Mouse (Mus musculus): ENCODE data around the gene Slc44a4. TPM values are rescaled to one million over a fixed set of nuclear protein-coding genes. Genes with fewer than 3 reads are reported as not detected.

The Slc44a4 gene
- polyA plus RNA-seq, 1 experiment from 2014 or later = 108 TPM

DNA sequence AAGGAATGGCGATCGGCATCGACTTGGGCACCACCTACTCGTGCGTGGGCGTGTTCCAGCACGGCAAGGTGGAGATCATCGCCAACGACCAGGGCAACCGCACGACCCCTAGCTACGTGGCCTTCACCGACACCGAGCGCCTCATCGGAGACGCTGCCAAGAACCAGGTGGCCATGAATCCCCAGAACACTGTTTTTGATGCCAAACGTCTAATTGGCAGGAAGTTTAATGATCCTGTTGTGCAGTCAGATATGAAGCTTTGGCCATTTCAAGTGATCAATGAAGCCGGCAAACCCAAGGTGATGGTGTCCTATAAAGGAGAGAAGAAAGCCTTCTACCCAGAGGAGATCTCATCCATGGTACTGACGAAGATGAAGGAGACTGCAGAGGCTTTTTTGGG lies 62.7 kb downstream of the Slc44a4 start:
- 94% methylated on average over 20 of the region's 20 CpGs for WGBS
- no peaks in the 10 kb centered on the region for H3K36me3 ChIP-seq (ENCODE audit: control insufficient read depth, insufficient read depth, low read length)
- H3K27ac ChIP-seq (ENCODE audit: low read length) = no peak overlapping the region
- H3K27me3 ChIP-seq (replicated peaks; ENCODE audit: control insufficient read depth, insufficient read depth, low read length) = no peaks in the 10 kb centered on the region
- ATAC-seq = no peak
- no peak overlapping the region for H3K4me2 ChIP-seq (ENCODE audit: low read depth, low read length)
- no peak overlapping the region for H3K4me3 ChIP-seq (ENCODE audit: low read length)
- no peaks in the 10 kb centered on the region for H3K9me3 ChIP-seq (ENCODE audit: control insufficient read depth, low read length)
- no peak overlapping the region for H3K9ac ChIP-seq (ENCODE audit: low read depth, low read length)
- peaks cover 11% of the 10 kb centered on the region for H3K4me1 ChIP-seq (ENCODE audit: control insufficient read depth, insufficient read depth, low read length)

DNA sequence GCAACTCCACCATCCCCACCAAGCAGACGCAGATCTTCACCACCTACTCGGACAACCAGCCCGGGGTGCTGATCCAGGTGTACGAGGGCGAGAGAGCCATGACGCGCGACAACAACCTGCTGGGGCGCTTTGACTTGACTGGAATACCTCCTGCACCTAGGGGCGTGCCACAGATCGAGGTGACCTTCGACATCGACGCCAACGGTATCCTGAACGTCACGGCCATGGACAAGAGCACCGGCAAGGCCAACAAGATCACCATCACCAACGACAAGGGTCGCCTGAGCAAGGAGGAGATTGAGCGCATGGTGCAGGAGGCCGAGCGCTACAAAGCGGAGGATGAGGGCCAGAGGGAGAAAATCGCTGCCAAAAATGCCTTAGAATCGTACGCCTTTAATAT lies 64.0 kb downstream of the Slc44a4 start:
- H3K27ac ChIP-seq (ENCODE audit: low read length) = no peak overlapping the region
- no peak overlapping the region for H3K9ac ChIP-seq (ENCODE audit: low read depth, low read length)
- WGBS = 87% methylated on average over 27 of the region's 27 CpGs
- H3K4me3 ChIP-seq (ENCODE audit: low read length) = no peak overlapping the region
- no peak overlapping the region for H3K4me2 ChIP-seq (ENCODE audit: low read depth, low read length)
- H3K9me3 ChIP-seq (ENCODE audit: control insufficient read depth, low read length) = no peaks in the 10 kb centered on the region
- H3K27me3 ChIP-seq (replicated peaks; ENCODE audit: control insufficient read depth, insufficient read depth, low read length) = no peaks in the 10 kb centered on the region
- H3K4me1 ChIP-seq (ENCODE audit: control insufficient read depth, insufficient read depth, low read length) = peaks cover 13% of the 10 kb centered on the region
- ATAC-seq = no peak
- no peaks in the 10 kb centered on the region for H3K36me3 ChIP-seq (ENCODE audit: control insufficient read depth, insufficient read depth, low read length)

- ATAC-seq = no peak
- no peaks in the 10 kb centered on the region for H3K36me3 ChIP-seq (ENCODE audit: control insufficient read depth, insufficient read depth, low read length)
- peaks cover 15% of the 10 kb centered on the region for H3K4me1 ChIP-seq (ENCODE audit: control insufficient read depth, insufficient read depth, low read length)
- no peak overlapping the region for H3K4me2 ChIP-seq (ENCODE audit: low read depth, low read length)
- no peaks in the 10 kb centered on the region for H3K9me3 ChIP-seq (ENCODE audit: control insufficient read depth, low read length)
- 0 out of 2 replicates have a peak overlapping the region, but pooled peaks have one; percentile 47 for H3K27ac ChIP-seq (ENCODE audit: low read length)
- no peaks in the 10 kb centered on the region for H3K27me3 ChIP-seq (replicated peaks; ENCODE audit: control insufficient read depth, insufficient read depth, low read length)
- H3K9ac ChIP-seq (ENCODE audit: low read depth, low read length) = no peak overlapping the region
- no peak overlapping the region for H3K4me3 ChIP-seq (ENCODE audit: low read length)
- 84% methylated on average over 4 of the region's 4 CpGs for WGBS
Measured at GRCm38 (mm10) chr17:34979631-34980030, 65.4 kb downstream of the Slc44a4 start.

Other genes with a start within 250 kb of the Slc44a4 start
- 1.1 TPM in 2 replicates for gene Tnxb, start 243.9 kb upstream of the Slc44a4 start, polyA plus RNA-seq (2015; fragmentation: Nextera tagmentation; extraction: Ambion mirVana)
- 0.83 and 0.92 TPM in 2 replicates for gene C4b, start 170.6 kb upstream of the Slc44a4 start, polyA plus RNA-seq (2015; fragmentation: Nextera tagmentation; extraction: Ambion mirVana)
- gene Cyp21a1, start 109.9 kb upstream of the Slc44a4 start, polyA plus RNA-seq (2015; fragmentation: Nextera tagmentation; extraction: Ambion mirVana) = 0.06 and 15.4 TPM in 2 replicates
- gene Stk19, start 77.5 kb upstream of the Slc44a4 start, polyA plus RNA-seq (2015; fragmentation: Nextera tagmentation; extraction: Ambion mirVana) = 24.0 and 26.5 TPM in 2 replicates
- gene Dxo, start 77.4 kb upstream of the Slc44a4 start, polyA plus RNA-seq (2015; fragmentation: Nextera tagmentation; extraction: Ambion mirVana) = 53.6 and 59.0 TPM in 2 replicates
- 39.2 and 44.9 TPM in 2 replicates for gene Skiv2l, start 64.3 kb upstream of the Slc44a4 start, polyA plus RNA-seq (2015; fragmentation: Nextera tagmentation; extraction: Ambion mirVana)
- gene Nelfe, start 64.1 kb upstream of the Slc44a4 start, polyA plus RNA-seq (2015; fragmentation: Nextera tagmentation; extraction: Ambion mirVana) = 104 TPM in 2 replicates
- 95.8 and 107 TPM in 2 replicates for gene Cfb, start 51.9 kb upstream of the Slc44a4 start, polyA plus RNA-seq (2015; fragmentation: Nextera tagmentation; extraction: Ambion mirVana)
- 1.5 and 1.7 TPM in 2 replicates for gene Zbtb12, start 35.0 kb upstream of the Slc44a4 start, polyA plus RNA-seq (2015; fragmentation: Nextera tagmentation; extraction: Ambion mirVana)
- not detected in 2 replicates for gene Gm20547, start 32.4 kb upstream of the Slc44a4 start, polyA plus RNA-seq (2015; fragmentation: Nextera tagmentation; extraction: Ambion mirVana)
- 26.5 and 36.0 TPM in 2 replicates for gene C2, start 16.2 kb upstream of the Slc44a4 start, polyA plus RNA-seq (2015; fragmentation: Nextera tagmentation; extraction: Ambion mirVana)
- gene Ehmt2, start 16.0 kb upstream of the Slc44a4 start, polyA plus RNA-seq (2015; fragmentation: Nextera tagmentation; extraction: Ambion mirVana) = 59.8 and 61.9 TPM in 2 replicates
- gene Neu1, start 16.8 kb downstream of the Slc44a4 start, polyA plus RNA-seq (2015; fragmentation: Nextera tagmentation; extraction: Ambion mirVana) = 226 and 301 TPM in 2 replicates
- gene Hspa1b, start 44.8 kb downstream of the Slc44a4 start, polyA plus RNA-seq (2015; fragmentation: Nextera tagmentation; extraction: Ambion mirVana) = 0.22 and 0.24 TPM in 2 replicates
- gene Gm20481, start 55.4 kb downstream of the Slc44a4 start, polyA plus RNA-seq (2015; fragmentation: Nextera tagmentation; extraction: Ambion mirVana) = not detected in 2 replicates
- 6.3 and 6.6 TPM in 2 replicates for gene Hspa1a, start 57.7 kb downstream of the Slc44a4 start, polyA plus RNA-seq (2015; fragmentation: Nextera tagmentation; extraction: Ambion mirVana)
- 0.38 and 0.57 TPM in 2 replicates for gene Hspa1l, start 58.2 kb downstream of the Slc44a4 start, polyA plus RNA-seq (2015; fragmentation: Nextera tagmentation; extraction: Ambion mirVana)
- gene Lsm2, start 67.4 kb downstream of the Slc44a4 start, polyA plus RNA-seq (2015; fragmentation: Nextera tagmentation; extraction: Ambion mirVana) = 159 and 181 TPM in 2 replicates
- gene Vars, start 86.5 kb downstream of the Slc44a4 start, polyA plus RNA-seq (2015; fragmentation: Nextera tagmentation; extraction: Ambion mirVana) = 112 and 119 TPM in 2 replicates
- gene Vwa7, start 102.1 kb downstream of the Slc44a4 start, polyA plus RNA-seq (2015; fragmentation: Nextera tagmentation; extraction: Ambion mirVana) = 0.18 and 0.27 TPM in 2 replicates
- gene Sapcd1, start 113.5 kb downstream of the Slc44a4 start, polyA plus RNA-seq (2015; fragmentation: Nextera tagmentation; extraction: Ambion mirVana) = 11.3 TPM in 2 replicates
- 3.6 and 4.4 TPM in 2 replicates for gene Msh5, start 132.3 kb downstream of the Slc44a4 start, polyA plus RNA-seq (2015; fragmentation: Nextera tagmentation; extraction: Ambion mirVana)
- gene Clic1, start 135.5 kb downstream of the Slc44a4 start, polyA plus RNA-seq (2015; fragmentation: Nextera tagmentation; extraction: Ambion mirVana) = 405 and 416 TPM in 2 replicates
- gene Ddah2, start 144.6 kb downstream of the Slc44a4 start, polyA plus RNA-seq (2015; fragmentation: Nextera tagmentation; extraction: Ambion mirVana) = 146 and 170 TPM in 2 replicates
- 0.24 TPM in 1 of 2 replicates, not detected in the other for gene Ly6g6c, start 150.9 kb downstream of the Slc44a4 start, polyA plus RNA-seq (2015; fragmentation: Nextera tagmentation; extraction: Ambion mirVana)
- 0.37 and 0.40 TPM in 2 replicates for gene Mpig6b, start 151.7 kb downstream of the Slc44a4 start, polyA plus RNA-seq (2015; fragmentation: Nextera tagmentation; extraction: Ambion mirVana)
- gene Ly6g6e, start 162.4 kb downstream of the Slc44a4 start, polyA plus RNA-seq (2015; fragmentation: Nextera tagmentation; extraction: Ambion mirVana) = 3.4 and 3.8 TPM in 2 replicates
- 4.3 and 5.6 TPM in 2 replicates for gene Ly6g6d, start 163.6 kb downstream of the Slc44a4 start, polyA plus RNA-seq (2015; fragmentation: Nextera tagmentation; extraction: Ambion mirVana)
- gene Ly6g6f, start 171.1 kb downstream of the Slc44a4 start, polyA plus RNA-seq (2015; fragmentation: Nextera tagmentation; extraction: Ambion mirVana) = 0.16 and 0.23 TPM in 2 replicates
- gene Abhd16a, start 174.8 kb downstream of the Slc44a4 start, polyA plus RNA-seq (2015; fragmentation: Nextera tagmentation; extraction: Ambion mirVana) = 107 and 108 TPM in 2 replicates
- gene Ly6g5c, start 193.8 kb downstream of the Slc44a4 start, polyA plus RNA-seq (2015; fragmentation: Nextera tagmentation; extraction: Ambion mirVana) = not detected in 2 replicates
- 0.56 and 0.66 TPM in 2 replicates for gene Ly6g5b, start 201.0 kb downstream of the Slc44a4 start, polyA plus RNA-seq (2015; fragmentation: Nextera tagmentation; extraction: Ambion mirVana)
- 16.8 and 21.3 TPM in 2 replicates for gene Gpank1, start 207.0 kb downstream of the Slc44a4 start, polyA plus RNA-seq (2015; fragmentation: Nextera tagmentation; extraction: Ambion mirVana)
- 246 and 254 TPM in 2 replicates for gene Csnk2b, start 207.6 kb downstream of the Slc44a4 start, polyA plus RNA-seq (2015; fragmentation: Nextera tagmentation; extraction: Ambion mirVana)
- 15.4 and 18.3 TPM in 2 replicates for gene D17H6S53E, start 211.9 kb downstream of the Slc44a4 start, polyA plus RNA-seq (2015; fragmentation: Nextera tagmentation; extraction: Ambion mirVana)
- gene Apom, start 217.6 kb downstream of the Slc44a4 start, polyA plus RNA-seq (2015; fragmentation: Nextera tagmentation; extraction: Ambion mirVana) = 9.4 and 20.2 TPM in 2 replicates
- gene Bag6, start 220.7 kb downstream of the Slc44a4 start, polyA plus RNA-seq (2015; fragmentation: Nextera tagmentation; extraction: Ambion mirVana) = 37.5 and 41.3 TPM in 2 replicates

Data from intestine, embryonic 16.5 days (tissue).